In the genomic region with DNA sequence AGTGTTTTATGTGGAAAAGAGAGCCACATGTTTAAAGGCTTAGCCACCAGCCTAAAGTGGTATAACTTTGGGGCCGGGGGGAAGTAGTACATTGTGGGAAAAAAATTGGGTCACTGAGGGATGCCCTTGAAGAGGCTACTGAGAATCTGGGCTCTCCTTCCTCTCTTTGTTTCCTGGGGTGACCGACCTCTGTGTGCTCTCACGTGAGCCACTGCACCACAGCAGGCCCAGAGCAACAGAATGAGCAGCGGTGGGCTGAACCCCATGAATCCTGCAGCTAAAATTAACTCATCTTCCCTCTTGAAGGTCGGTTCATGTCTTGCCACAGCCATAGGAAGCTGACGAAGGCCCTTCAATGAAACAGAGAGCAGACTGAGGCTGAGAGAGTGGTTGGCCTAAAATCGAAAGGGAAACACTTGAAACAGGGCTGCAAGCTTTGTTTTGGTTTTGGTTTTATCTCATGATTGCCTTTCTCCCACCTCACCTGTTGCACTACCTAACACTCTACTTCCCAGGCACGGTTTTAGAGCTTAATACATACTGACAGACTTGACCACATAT, we compare ENCODE assay signal across 14 mouse cellular contexts. TPM values are rescaled to one million over a fixed set of nuclear protein-coding genes. Genes with fewer than 3 reads are reported as not detected.
DNase-seq lines count a peak whose midpoint lies in the region; ATAC-seq and TF ChIP-seq lines count a peak whose summit lies in the region.
"Had no signal": no experiment of that assay in that cellular context is flagged by ENCODE, and none has a peak within 500 bp of the region (broad histone marks: within the 10 kb centered on the region; RNA-seq: fewer than 3 reads in every experiment).

No protein-coding gene starts in this region.

- ATAC-seq in heart, embryonic 12.5 days (ENCODE audit: insufficient number of reproducible peaks, low FRiP score), result no peak
- peak; percentile 96 for ATAC-seq in inflammation-experienced regulatory T-cells, adult 6 months
- ATAC-seq in frontal cortex, adult (ENCODE audit: low TSS enrichment), result no peak
- ATAC-seq: forebrain, postnatal 0 days; hindbrain, embryonic 16.5 days had no signal

- no peaks in the 10 kb centered on the region for H3K79me2 ChIP-seq in CH12.LX (replicated peaks; ENCODE audit: control insufficient read depth, extremely low read depth, insufficient read depth, poor library complexity, severe bottlenecking)

- TF ChIP-seq POLR2A in CH12.LX (IDR thresholded peaks at IDR 0.05; ENCODE audit: low read depth, low read length), result no peak
- TF ChIP-seq POLR2A in small intestine, adult 2 months (IDR thresholded peaks at IDR 0.05; ENCODE audit: low read depth, low read length), result no peak

- H3K9ac ChIP-seq in heart, embryonic 12.5 days, result no peak overlapping the region
- peak overlapping the region; percentile 21; the same call in 1 of the 2 replicates for H3K9ac ChIP-seq in CH12.LX (ENCODE audit: insufficient read depth, low read depth)
- H3K9ac ChIP-seq: forebrain, postnatal 0 days; liver, embryonic 14.5 days had no signal

- peak overlapping the region; percentile 8; the same call in 1 of the 2 replicates for H3K27ac ChIP-seq in heart, embryonic 12.5 days (ENCODE audit: poor library complexity, severe bottlenecking)
- no peak overlapping the region for H3K27ac ChIP-seq in CH12.LX (ENCODE audit: insufficient read depth, low read depth)
- H3K27ac ChIP-seq in small intestine, adult 2 months (ENCODE audit: insufficient read depth, low read depth, low read length), result 0 out of 2 replicates have a peak overlapping the region, but pooled peaks have one; percentile 31
- H3K27ac ChIP-seq: heart, adult 2 months; liver, embryonic 14.5 days had no signal

- no peak overlapping the region for H3K4me2 ChIP-seq in heart, embryonic 12.5 days
- peak overlapping the region; percentile 42 for H3K4me2 ChIP-seq in CH12.LX (ENCODE audit: insufficient read depth, low read depth, poor library complexity, severe bottlenecking)

- dilution Hi-C loops in CH12.LX (cut with MboI; ENCODE audit: extremely low pct_ligation_motif_present, extremely low pct_unique_long_range_greater_than_20kb, low sequenced_read_pairs), result no loop called here

- H3K4me1 ChIP-seq in heart, embryonic 12.5 days (replicated peaks), result peaks cover 25% of the 10 kb centered on the region
- peaks cover 0 to 7% of the 10 kb centered on the region in 2 experiments; a peak in 2 of 4 replicates for H3K4me1 ChIP-seq in CH12.LX (ENCODE audit: control insufficient read depth in 1 of 2, insufficient read depth in 2 of 2)
- H3K4me1 ChIP-seq in small intestine, adult 2 months (ENCODE audit: control insufficient read depth, insufficient read depth, insufficient read length, low read length), result no peaks in the 10 kb centered on the region; the same call in 1 of the 2 replicates

- in situ Hi-C loops in CH12.LX (cut with MboI; ENCODE audit: low pct_ligation_motif_present, low pct_unique_long_range_greater_than_20kb, low sequenced_read_pairs), result loop anchor here (25.0 kb wide), 1 partner anchor 165 kb away; no protein-coding TSS in a partner anchor

- no peak for TF ChIP-seq RAD21 in CH12.LX (IDR thresholded peaks at IDR 0.05; ENCODE audit: low read depth, low read length)

- no peak for DNase-seq in heart, adult 9 months (ENCODE audit: low spot score in 2 of 2)
- peak; percentile 5 for DNase-seq in CH12.LX (ENCODE audit: extremely low read depth)
- no peak for DNase-seq in adrenal gland, adult 8-10 months
- no peak for DNase-seq in right cerebral cortex, postnatal 4 days
- DNase-seq: cerebellum, adult 8-10 months; forebrain, postnatal 0 days; heart, adult 2 months; lung, postnatal 4 days had no signal

- no peak for TF ChIP-seq CTCF in CH12.LX (conservative IDR thresholded peaks at IDR 0.05 in 1 of 2, IDR thresholded peaks at IDR 0.05 in 1 of 2; ENCODE audit: low read depth in 2 of 2, low read length in 2 of 2)
- TF ChIP-seq CTCF in small intestine, adult 2 months (IDR thresholded peaks at IDR 0.05; ENCODE audit: extremely low read depth, insufficient read length, insufficient replicate concordance, low read depth, low read length), result no peak

- no peak for TF ChIP-seq EP300 in CH12.LX (IDR thresholded peaks at IDR 0.05; ENCODE audit: low read length)

- no peak overlapping the region for H3K4me3 ChIP-seq in heart, embryonic 12.5 days
- peak overlapping the region in 1 of 3 experiments; percentile 3 for H3K4me3 ChIP-seq in CH12.LX (replicated peaks in 1 of 3; ENCODE audit: low read depth in 2 of 3, low read length in 2 of 3, poor library complexity in 1 of 3)
- H3K4me3 ChIP-seq in small intestine, adult 2 months (ENCODE audit: low read depth, low read length), result no peak overlapping the region
- H3K4me3 ChIP-seq: heart, adult 2 months had no signal

- 64% methylated on average over 8 of the region's 8 CpGs for WGBS in heart, embryonic 12.5 days
- WGBS in small intestine, adult 2 months, result 55% methylated on average over 8 of the region's 8 CpGs

- no peaks in the 10 kb centered on the region for H3K36me3 ChIP-seq in heart, embryonic 12.5 days
- no peaks in the 10 kb centered on the region for H3K36me3 ChIP-seq in CH12.LX (replicated peaks in 1 of 2; ENCODE audit: control insufficient read depth in 1 of 2, insufficient read depth in 1 of 2, low read length in 1 of 2)
- no peaks in the 10 kb centered on the region for H3K36me3 ChIP-seq in small intestine, adult 2 months (ENCODE audit: control insufficient read depth, insufficient read depth, low read length)

- no peaks in the 10 kb centered on the region for H3K27me3 ChIP-seq in heart, embryonic 12.5 days (replicated peaks)
- H3K27me3 ChIP-seq in CH12.LX (replicated peaks), result no peaks in the 10 kb centered on the region
- no peaks in the 10 kb centered on the region for H3K27me3 ChIP-seq in small intestine, adult 2 months (ENCODE audit: control insufficient read depth, insufficient read depth, low read length)

- no peaks in the 10 kb centered on the region for H3K9me3 ChIP-seq in heart, embryonic 12.5 days (replicated peaks)
- H3K9me3 ChIP-seq in CH12.LX (replicated peaks; ENCODE audit: low read length), result no peaks in the 10 kb centered on the region

TF ChIP-seq in CH12.LX, 34 proteins besides CTCF, POLR2A, EP300 and RAD21:
- TF ChIP-seq TCF12 (IDR thresholded peaks at IDR 0.05; ENCODE audit: low read depth, low read length), result no peak
- peak; percentile 80 for TF ChIP-seq BHLHE40 (IDR thresholded peaks at IDR 0.05; ENCODE audit: low read depth, low read length)

RNA-seq across cellular contexts. Expression of a gene that starts 8.7 kb away (rescaled TPM):
- 20.9 and 23.7 TPM in 2 replicates for polyA plus RNA-seq in heart, embryonic 12.5 days (2016; fragmentation: Nextera tagmentation; extraction: Ambion mirVana)
- under 0.01 TPM in 2 replicates for total RNA-seq in CH12.LX (2012; rRNA removed)
- 0.01 TPM in 2 replicates for total RNA-seq in CH12.LX (2014; rRNA removed)
- 0.01 and 0.04 TPM in 2 replicates for polyA plus RNA-seq in CH12.LX (2012; ENCODE audit: insufficient read length, low read depth)
- polyA plus RNA-seq in inflammation-experienced regulatory T-cells, adult 6 months (2017; shearing (Covaris generic)), result under 1 TPM in 2 of 3 experiments, not detected in 1; 0.13 to 0.29 TPM
- 1.9 and 2.6 TPM in 2 replicates for polyA plus RNA-seq in small intestine, adult 2 months (2012; rRNA removed)
- 1 to 10 TPM; 1.2 to 2.5 (median 1.8) TPM for total RNA-seq in adrenal gland, adult 8-10 months (2022)
